Mouse (Mus musculus) heart, embryonic 11.5 days (tissue): ENCODE data around the gene D8Ertd738e. TPM values are rescaled to one million over a fixed set of nuclear protein-coding genes. Genes with fewer than 3 reads are reported as not detected.

Experiments used
- ATAC-seq: fragments of 200-750 bp; cut with Nextera tagmentation; replicated peaks from 2 replicates; pipeline ENCODE4 v1.8.0; 2017; ENCODE audit warnings: moderate library complexity; ENCODE audit not compliant: insufficient number of reproducible peaks, low FRiP score, low TSS enrichment
- H3K27ac ChIP-seq: fragments of 300-500 bp; sonication (generic); 2 replicates; pipeline ENCODE4 v1.5.1; 2014; ENCODE audit warnings: mild to moderate bottlenecking, low read depth, low read length
- H3K27me3 ChIP-seq: fragments of 300-500 bp; sonication (generic); 2 replicates; pipeline ENCODE4 v1.6.1; 2014; ENCODE audit warnings: mild to moderate bottlenecking, low read length, mixed read lengths; ENCODE audit not compliant: control insufficient read depth, insufficient read depth
- H3K36me3 ChIP-seq: fragments of 300-500 bp; sonication (generic); 2 replicates; pipeline ENCODE4 v1.6.1; 2014; ENCODE audit warnings: mild to moderate bottlenecking, low read length, moderate library complexity, mixed read lengths; ENCODE audit not compliant: control insufficient read depth, insufficient read depth
- H3K4me1 ChIP-seq: fragments of 300-500 bp; sonication (generic); 2 replicates; pipeline ENCODE4 v1.6.1; 2014; ENCODE audit warnings: low read length; ENCODE audit not compliant: control insufficient read depth, insufficient read depth
- H3K4me2 ChIP-seq: fragments of 300-500 bp; sonication (generic); 2 replicates; pipeline ENCODE4 v1.6.1; 2014; ENCODE audit warnings: mild to moderate bottlenecking, moderate library complexity
- H3K4me3 ChIP-seq: fragments of 300-500 bp; sonication (generic); 2 replicates; pipeline ENCODE4 v1.5.1; 2014; ENCODE audit warnings: low read depth, low read length
- H3K9ac ChIP-seq: fragments of 300-500 bp; sonication (generic); 2 replicates; pipeline ENCODE4 v1.6.1; 2014; ENCODE audit warnings: mild to moderate bottlenecking, low read depth, low read length, moderate library complexity
- H3K9me3 ChIP-seq: fragments of 300-500 bp; sonication (generic); replicated peaks from 2 replicates; pipeline ENCODE4 v1.6.1; 2016; ENCODE audit warnings: low read length; ENCODE audit not compliant: control insufficient read depth
- WGBS: fragments of 180-500 bp; shearing (Covaris S2); extraction: QIAGEN DNeasy Blood & Tissue Kit; methylation state at CpG from one replicate; pipeline ENCODE4 v1.1.7; 2014; ENCODE audit not compliant: insufficient replicate concordance; 5-methylcytosine and 5-hydroxymethylcytosine counted together
- polyA plus RNA-seq: library from polyadenylated mRNA; unstranded; fragments of >200 nt; fragmentation: Nextera tagmentation; extraction: Ambion mirVana; gene quantifications from 2 replicates; pipeline ENCODE4 v1.2.1, GENCODE M21; 2014

Gene D8Ertd738e
- polyA plus RNA-seq, 1 experiment from 2014 or later, result 330 TPM

DNA sequence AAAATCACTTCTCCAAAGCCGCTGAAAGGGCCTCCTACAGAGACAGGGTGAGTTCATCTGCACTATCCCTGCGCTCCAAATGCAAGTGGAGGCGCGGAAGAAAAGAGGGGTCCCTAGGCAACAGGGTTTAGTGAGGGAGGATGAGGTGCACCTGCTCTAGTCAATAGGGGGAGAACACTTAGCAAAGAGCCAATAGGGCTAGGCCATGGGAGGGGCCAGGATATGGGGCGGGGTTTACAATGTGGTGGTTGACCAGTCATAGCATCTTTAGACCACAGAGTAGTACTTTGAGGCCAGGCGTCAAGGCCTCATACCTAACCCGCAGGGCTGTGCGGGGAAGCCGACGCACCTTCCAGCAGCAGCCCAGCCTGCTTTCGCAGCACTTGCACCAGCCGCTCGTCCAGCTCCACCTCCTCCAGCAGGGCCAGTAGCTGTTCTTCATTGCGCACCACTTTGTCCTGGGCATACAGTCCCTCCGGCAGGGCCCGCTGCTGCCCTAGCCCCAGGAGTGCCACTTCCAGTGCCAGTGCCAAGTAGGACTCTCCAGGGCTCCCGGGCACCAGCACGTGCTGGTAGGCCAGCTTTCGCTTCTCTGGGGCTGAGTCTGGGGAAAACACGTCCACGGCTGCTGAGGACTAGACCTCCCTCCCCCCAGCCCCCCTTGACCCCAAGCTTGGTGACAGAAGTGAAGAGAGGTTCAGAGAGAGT is 26.0 kb downstream of the D8Ertd738e start:
- H3K27me3 ChIP-seq, result no peaks in the 10 kb centered on the region
- ATAC-seq, result no peak
- H3K4me2 ChIP-seq, result no peak overlapping the region
- no peaks in the 10 kb centered on the region for H3K4me1 ChIP-seq
- no peak overlapping the region for H3K27ac ChIP-seq
- H3K9me3 ChIP-seq, result no peaks in the 10 kb centered on the region
- 85% methylated on average over 21 of the region's 21 CpGs for WGBS
- no peak overlapping the region for H3K4me3 ChIP-seq
- peaks cover 29% of the 10 kb centered on the region for H3K36me3 ChIP-seq
- H3K9ac ChIP-seq, result no peak overlapping the region

GRCm38 (mm10) chr8:84222566-84223165 is 26.9 kb downstream of the D8Ertd738e start:
- H3K9me3 ChIP-seq, result no peaks in the 10 kb centered on the region
- H3K4me2 ChIP-seq, result no peak overlapping the region
- ATAC-seq, result no peak
- no peak overlapping the region for H3K9ac ChIP-seq
- 85% methylated on average over 9 of the region's 9 CpGs for WGBS
- peaks cover 29% of the 10 kb centered on the region for H3K36me3 ChIP-seq
- H3K27ac ChIP-seq, result no peak overlapping the region
- no peak overlapping the region for H3K4me3 ChIP-seq
- no peaks in the 10 kb centered on the region for H3K27me3 ChIP-seq
- H3K4me1 ChIP-seq, result no peaks in the 10 kb centered on the region

GRCm38 (mm10) chr8:84220105-84220504 is 29.4 kb downstream of the D8Ertd738e start:
- WGBS, result 63% methylated on average over 7 of the region's 7 CpGs
- H3K4me2 ChIP-seq, result no peak overlapping the region
- H3K27ac ChIP-seq, result no peak overlapping the region
- H3K36me3 ChIP-seq, result peaks cover 30% of the 10 kb centered on the region
- H3K4me1 ChIP-seq, result no peaks in the 10 kb centered on the region
- H3K9me3 ChIP-seq, result no peaks in the 10 kb centered on the region
- ATAC-seq, result no peak
- H3K4me3 ChIP-seq, result no peak overlapping the region
- no peaks in the 10 kb centered on the region for H3K27me3 ChIP-seq
- H3K9ac ChIP-seq, result no peak overlapping the region

- Histone ChIP-seq H3K27ac (no peak overlapping the region), H3K36me3 (peaks cover 19% of the 10 kb centered on the region), H3K4me3 (no peak overlapping the region), H3K9ac (no peak overlapping the region), H3K27me3 (no peaks in the 10 kb centered on the region), H3K9me3 (no peaks in the 10 kb centered on the region), H3K4me2 (no peak overlapping the region), H3K4me1 (no peaks in the 10 kb centered on the region)
- WGBS, result 89% methylated on average over 5 of the region's 5 CpGs
- no peak for ATAC-seq
These were observed 31.4 kb downstream of the D8Ertd738e start for GRCm38 (mm10) chr8:84218143-84218542.

- no peaks in the 10 kb centered on the region for H3K4me1 ChIP-seq
- no peak for ATAC-seq
- WGBS, result 89% methylated on average over 11 of the region's 11 CpGs
- H3K9me3 ChIP-seq, result no peaks in the 10 kb centered on the region
- no peak overlapping the region for H3K4me3 ChIP-seq
- H3K4me2 ChIP-seq, result no peak overlapping the region
- H3K27me3 ChIP-seq, result no peaks in the 10 kb centered on the region
- H3K9ac ChIP-seq, result no peak overlapping the region
- no peak overlapping the region for H3K27ac ChIP-seq
- peaks cover 17% of the 10 kb centered on the region for H3K36me3 ChIP-seq
These were observed 32.3 kb downstream of the D8Ertd738e start for GRCm38 (mm10) chr8:84217206-84217605.

DNA sequence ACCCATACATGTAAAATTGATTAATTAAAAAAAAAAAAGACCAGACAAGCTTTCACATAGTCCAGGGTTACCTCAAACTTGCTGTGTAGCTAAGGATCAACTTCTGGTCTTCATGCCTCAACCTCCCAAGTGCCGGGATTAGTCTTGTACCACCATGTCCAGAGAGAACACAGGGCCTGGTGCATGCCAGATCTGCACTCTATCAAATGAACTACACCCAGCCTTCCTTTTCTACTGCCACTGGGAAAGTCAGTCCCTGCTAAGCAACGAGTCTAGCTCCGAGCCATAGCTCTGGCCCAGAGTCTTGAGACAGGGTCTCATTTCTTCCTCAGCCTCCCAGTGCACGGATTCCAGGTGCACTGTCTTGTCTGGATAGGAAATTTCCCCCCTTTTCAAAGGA is 36.2 kb downstream of the D8Ertd738e start:
- ATAC-seq, result no peak
- peaks cover 6% of the 10 kb centered on the region for H3K4me1 ChIP-seq
- H3K36me3 ChIP-seq, result peaks cover 30% of the 10 kb centered on the region
- 85% methylated on average over 4 of the region's 4 CpGs for WGBS
- no peak overlapping the region for H3K9ac ChIP-seq
- no peaks in the 10 kb centered on the region for H3K9me3 ChIP-seq
- no peak overlapping the region for H3K4me2 ChIP-seq
- H3K27me3 ChIP-seq, result no peaks in the 10 kb centered on the region
- H3K27ac ChIP-seq, result no peak overlapping the region
- H3K4me3 ChIP-seq, result no peak overlapping the region

DNA sequence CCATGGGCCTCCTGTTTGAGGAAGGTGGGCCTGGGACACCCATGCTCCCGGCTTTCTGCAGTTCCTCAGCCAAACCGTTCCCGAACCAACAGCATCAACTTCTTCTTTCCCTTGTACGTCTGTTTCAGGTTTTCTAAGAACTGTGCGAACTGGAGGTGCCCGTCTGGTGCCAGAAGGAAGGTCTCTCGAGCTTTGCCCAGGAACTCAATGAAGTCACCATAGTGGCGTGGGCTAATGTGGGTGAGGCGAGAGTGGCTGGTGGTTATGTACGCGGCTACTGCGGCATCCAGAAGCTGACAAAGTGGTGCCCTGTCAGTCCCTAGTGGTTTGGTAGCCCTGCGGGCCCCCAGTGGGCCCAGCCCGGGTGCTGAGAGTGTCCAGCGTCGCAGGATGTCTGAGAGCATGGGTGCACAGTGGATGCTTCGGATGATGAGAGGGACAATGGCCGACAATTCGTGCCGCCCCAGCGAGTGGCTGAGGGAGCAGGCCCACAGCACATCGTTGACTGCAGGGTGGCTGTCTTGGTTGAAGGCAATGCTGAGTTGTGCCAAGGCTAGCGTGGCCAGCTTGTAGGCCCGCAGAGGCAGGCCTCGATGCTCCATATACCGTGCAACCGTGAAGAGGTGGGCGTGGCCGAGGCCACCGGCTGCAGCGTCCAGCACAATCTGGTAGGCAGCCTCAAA is 37.5 kb downstream of the D8Ertd738e start:
- 87% methylated on average over 31 of the region's 31 CpGs for WGBS
- no peaks in the 10 kb centered on the region for H3K27me3 ChIP-seq
- no peak overlapping the region for H3K4me2 ChIP-seq
- no peak for ATAC-seq
- peaks cover 29% of the 10 kb centered on the region for H3K36me3 ChIP-seq
- H3K9ac ChIP-seq, result no peak overlapping the region
- peaks cover 14% of the 10 kb centered on the region for H3K4me1 ChIP-seq
- no peak overlapping the region for H3K27ac ChIP-seq
- H3K9me3 ChIP-seq, result no peaks in the 10 kb centered on the region
- H3K4me3 ChIP-seq, result no peak overlapping the region

- Histone ChIP-seq H3K4me2 (no peak overlapping the region), H3K9me3 (no peaks in the 10 kb centered on the region), H3K9ac (peak overlapping the region; percentile 54; the same call in 1 of the 2 replicates), H3K27ac (no peak overlapping the region), H3K27me3 (no peaks in the 10 kb centered on the region), H3K4me3 (no peak overlapping the region), H3K36me3 (peaks cover 28% of the 10 kb centered on the region), H3K4me1 (peaks cover 14% of the 10 kb centered on the region)
- WGBS, result 80% methylated on average over 3 of the region's 3 CpGs
- no peak for ATAC-seq
These were observed 38.3 kb downstream of the D8Ertd738e start for GRCm38 (mm10) chr8:84211202-84211601.
